Mouse (Mus musculus) limb, embryonic 10.5 days (tissue): ENCODE results near the gene Glmn. TPM values are rescaled to one million over a fixed set of nuclear protein-coding genes. Genes with fewer than 3 reads are reported as not detected.

Experiments used
- DNase-seq: peaks from one replicate; pipeline ENCODE4 v3.0.0-alpha.2; 2017; ENCODE audit warnings: low spot score
- H3K27ac ChIP-seq: fragments of 300-500 bp; sonication (generic); 2 replicates; pipeline ENCODE4 v1.5.1; 2016; ENCODE audit warnings: mild to moderate bottlenecking
- H3K27me3 ChIP-seq: fragments of 300-500 bp; sonication (generic); 2 replicates; pipeline ENCODE4 v1.6.1; 2016; ENCODE audit warnings: low read depth, mild to moderate bottlenecking; ENCODE audit not compliant: poor library complexity, severe bottlenecking
- H3K36me3 ChIP-seq: fragments of 300-500 bp; sonication (generic); 2 replicates; pipeline ENCODE4 v1.6.1; 2016; ENCODE audit warnings: mild to moderate bottlenecking, moderate library complexity
- H3K4me1 ChIP-seq: fragments of 300-500 bp; sonication (generic); 2 replicates; pipeline ENCODE4 v1.6.1; 2016
- H3K4me3 ChIP-seq: fragments of 300-500 bp; sonication (generic); 2 replicates; pipeline ENCODE4 v1.5.1; 2016; ENCODE audit warnings: mild to moderate bottlenecking, moderate library complexity
- H3K9me3 ChIP-seq: fragments of 300-500 bp; sonication (generic); replicated peaks from 2 replicates; pipeline ENCODE4 v1.6.1; 2016; ENCODE audit warnings: mild to moderate bottlenecking
- WGBS: fragments of 180-500 bp; shearing (Covaris S2); methylation state at CpG from one replicate; pipeline ENCODE4 v1.1.7; 2016; 5-methylcytosine and 5-hydroxymethylcytosine counted together
- polyA plus RNA-seq: library from polyadenylated mRNA; unstranded; fragments of >200 nt; fragmentation: Nextera tagmentation; extraction: Ambion mirVana; gene quantifications from 2 replicates; pipeline ENCODE4 v1.2.1, GENCODE M21; 2016

The Glmn gene
- polyA plus RNA-seq, 1 experiment from 2014 or later, result 39.0 TPM

DNA sequence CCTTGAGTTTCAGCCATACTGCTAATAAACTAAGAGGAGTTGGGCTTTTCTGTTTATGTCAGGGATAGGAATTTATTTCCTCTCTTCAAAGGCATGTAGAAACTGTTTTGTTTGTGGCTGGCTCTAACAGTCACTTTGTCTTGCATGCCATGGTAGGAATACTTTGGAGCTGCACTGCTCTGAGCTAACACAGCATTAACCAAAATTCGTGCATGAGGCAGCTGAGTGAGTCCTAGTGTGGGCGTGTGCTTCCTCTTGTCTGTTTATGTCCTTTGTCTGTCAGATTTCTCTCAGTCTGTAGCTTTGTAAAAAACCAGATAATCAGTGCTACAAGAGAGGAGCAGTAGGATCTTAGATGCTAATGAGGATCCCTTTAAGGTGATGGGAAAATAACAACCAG lies 86.4 kb downstream of the Glmn start:
- WGBS, result 72% methylated on average over 2 of the region's 2 CpGs

GRCm38 (mm10) chr5:107510503-107510902 lies 87.2 kb downstream of the Glmn start:
- WGBS, result 92% methylated on average over 10 of the region's 10 CpGs
- Histone ChIP-seq H3K36me3 (0 out of 2 replicates have a peak, but pooled peaks cover 3% of the 10 kb centered on the region), H3K27ac (no peak overlapping the region), H3K9me3 (no peaks in the 10 kb centered on the region), H3K4me3 (no peak overlapping the region), H3K27me3 (no peaks in the 10 kb centered on the region), H3K4me1 (no peaks in the 10 kb centered on the region)
- no peak for DNase-seq

More for the DNA sequence above, 86.4 kb downstream of the Glmn start:
- no peaks in the 10 kb centered on the region for H3K9me3 ChIP-seq
- no peaks in the 10 kb centered on the region for H3K4me1 ChIP-seq
- no peak for DNase-seq
- 0 out of 2 replicates have a peak, but pooled peaks cover 3% of the 10 kb centered on the region for H3K36me3 ChIP-seq
- no peak overlapping the region for H3K4me3 ChIP-seq
- H3K27ac ChIP-seq, result no peak overlapping the region
- no peaks in the 10 kb centered on the region for H3K27me3 ChIP-seq

DNA sequence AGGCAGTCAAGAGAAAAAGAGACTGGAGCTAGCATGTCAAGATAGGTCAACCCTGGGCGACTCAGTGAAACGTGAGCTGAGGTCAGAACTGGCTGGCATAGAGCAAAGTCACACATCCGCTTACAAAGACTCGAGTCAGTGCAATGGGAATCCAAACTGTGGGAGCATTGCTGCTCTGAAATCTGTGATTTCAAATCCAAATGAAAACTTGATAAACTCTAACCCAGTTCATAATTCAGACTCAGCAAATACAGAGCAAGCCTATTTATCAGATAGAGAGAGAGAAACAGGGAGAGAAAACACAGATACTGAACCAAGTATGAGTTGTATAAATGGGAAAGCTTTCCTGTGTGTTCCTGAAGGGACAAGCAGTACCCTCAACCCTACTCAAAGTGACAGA lies 90.4 kb downstream of the Glmn start, which contains the start of gene Gm42669:
Gm42669 (plus strand) TSS at position 301 of the 400 bp plus-strand sequence.
- WGBS, result 78% methylated on average over 4 of the region's 4 CpGs

GRCm38 (mm10) chr5:107500741-107501140 lies 96.9 kb downstream of the Glmn start:
- no peak for DNase-seq
- Histone ChIP-seq H3K4me1 (peaks cover 10% of the 10 kb centered on the region), H3K9me3 (no peaks in the 10 kb centered on the region), H3K4me3 (no peak overlapping the region), H3K36me3 (0 out of 2 replicates have a peak, but pooled peaks cover 4% of the 10 kb centered on the region), H3K27me3 (no peaks in the 10 kb centered on the region), H3K27ac (no peak overlapping the region)
- 92% methylated on average over 1 of the region's 1 CpGs for WGBS

More for the DNA sequence above, 90.4 kb downstream of the Glmn start, which contains the start of gene Gm42669:
- H3K4me1 ChIP-seq, result no peaks in the 10 kb centered on the region
- no peaks in the 10 kb centered on the region for H3K9me3 ChIP-seq
- H3K36me3 ChIP-seq, result 0 out of 2 replicates have a peak, but pooled peaks cover 6% of the 10 kb centered on the region
- no peak for DNase-seq
- no peak within 1 kb of the TSS for H3K4me3 ChIP-seq
- no peak within 1 kb of the TSS for H3K27ac ChIP-seq
- H3K27me3 ChIP-seq, result no peaks in the 10 kb centered on the region

GRCm38 (mm10) chr5:107499891-107500535 lies 97.7 kb downstream of the Glmn start:
- Histone ChIP-seq H3K9me3 (no peaks in the 10 kb centered on the region), H3K4me3 (no peak overlapping the region), H3K36me3 (0 out of 2 replicates have a peak, but pooled peaks cover 4% of the 10 kb centered on the region), H3K4me1 (peaks cover 10% of the 10 kb centered on the region), H3K27ac (no peak overlapping the region), H3K27me3 (no peaks in the 10 kb centered on the region)
- 95% methylated on average over 5 of the region's 5 CpGs for WGBS
- no peak for DNase-seq

Other genes with a start within 250 kb of the Glmn start
- 0.36 TPM in 2 replicates for gene Ephx4, start 195.2 kb downstream of the Glmn start, polyA plus RNA-seq
- gene Lpcat2b, start 166.3 kb downstream of the Glmn start, polyA plus RNA-seq, result not detected in 2 replicates
- gene Btbd8, start 159.9 kb downstream of the Glmn start, polyA plus RNA-seq, result 3.0 and 4.0 TPM in 2 replicates
- gene Gm42669, start 90.3 kb downstream of the Glmn start, polyA plus RNA-seq, result 0.36 and 0.56 TPM in 2 replicates
- 0.06 and 0.10 TPM in 2 replicates for gene 1700028K03Rik, start 63.2 kb downstream of the Glmn start, polyA plus RNA-seq
- 19.0 and 22.7 TPM in 2 replicates for gene Rpap2, start 515 bp downstream of the Glmn start, polyA plus RNA-seq
- 0.05 and 0.26 TPM in 2 replicates for gene Gfi1, start 128.1 kb upstream of the Glmn start, polyA plus RNA-seq
- gene Ube2d2b, start 232.2 kb upstream of the Glmn start, polyA plus RNA-seq, result 0.11 and 0.40 TPM in 2 replicates